Mouse (Mus musculus) testis, adult 2 months (tissue): ENCODE data around the gene Pde4d.

Experiments used
- CTCF ChIP-seq: fragments of 200-500 bp; IDR thresholded peaks from 2 replicates; pipeline ENCODE4 v1.5.1; 2012; ENCODE audit warnings: low read depth, mild to moderate bottlenecking, inconsistent platforms, low read length, moderate library complexity; ENCODE audit not compliant: control insufficient read depth, insufficient read depth, insufficient replicate concordance
- POLR2A ChIP-seq: fragments of 200-500 bp; IDR thresholded peaks from 2 replicates; pipeline ENCODE4 v1.6.1; 2012; ENCODE audit warnings: low read depth, mild to moderate bottlenecking, inconsistent platforms, low read length, moderate library complexity; ENCODE audit not compliant: control insufficient read depth

DNA sequence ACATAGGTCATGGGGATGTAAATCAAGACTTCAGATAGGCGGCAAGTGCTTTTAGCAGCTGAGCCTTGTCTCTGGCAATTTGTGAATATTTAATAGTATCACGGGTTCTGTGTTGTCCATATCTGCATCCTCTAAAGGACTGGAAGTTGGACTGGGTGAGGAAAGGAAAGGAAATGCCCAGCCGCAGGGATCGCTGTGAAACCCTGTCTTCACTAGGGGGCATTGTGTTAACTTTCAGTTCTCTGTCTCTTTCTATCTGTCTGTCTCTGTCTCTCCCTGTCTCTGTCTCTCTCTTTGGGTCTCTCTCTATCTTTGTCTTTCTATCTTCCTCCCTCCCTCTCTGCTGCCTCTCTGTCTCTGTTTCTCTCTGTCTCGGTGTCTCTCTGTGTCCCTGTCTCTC lies 1172.5 kb downstream of the Pde4d start:
- no peak for TF ChIP-seq CTCF
- no peak for TF ChIP-seq POLR2A
